ENCODE assay signal across 7 mouse cellular contexts in genomic region chr5:123138230-123138911, GRCm38 (mm10). TPM values are rescaled to one million over a fixed set of nuclear protein-coding genes. Genes with fewer than 3 reads are reported as not detected.
DNase-seq lines count a peak whose midpoint lies in the region; ATAC-seq and TF ChIP-seq lines count a peak whose summit lies in the region.

No protein-coding gene starts in this region.

- peaks cover 11% of the 10 kb centered on the region; the same call in 1 of the 2 replicates for H3K79me2 ChIP-seq in liver, adult 2 months (ENCODE audit: control insufficient read depth, insufficient read depth, low read length)

- H3K4me3 ChIP-seq in bone marrow macrophage, adult 2 months (ENCODE audit: insufficient read depth, low read length) = peak overlapping the region; percentile 73
- H3K4me3 ChIP-seq in hindbrain, embryonic 13.5 days = peak overlapping the region; percentile 76
- H3K4me3 ChIP-seq in liver, adult 2 months (ENCODE audit: insufficient read depth, low read depth, low read length) = peak overlapping the region; percentile 71

- under 1% methylated on average over 34 of the region's 40 CpGs for WGBS in hindbrain, embryonic 13.5 days
- WGBS in liver, adult 2 months = 1% methylated on average over 40 of the region's 40 CpGs

- H3K4me2 ChIP-seq in hindbrain, embryonic 13.5 days = peak overlapping the region; percentile 100

- TF ChIP-seq CTCF in bone marrow macrophage, adult 2 months (IDR thresholded peaks at IDR 0.05; ENCODE audit: low read depth, low read length) = no peak
- no peak for TF ChIP-seq CTCF in liver, adult 2 months (IDR thresholded peaks at IDR 0.05; ENCODE audit: low read depth, low read length)

- H3K4me1 ChIP-seq in bone marrow macrophage, adult 2 months (ENCODE audit: control insufficient read depth, insufficient read depth, low read length) = peaks cover 9% of the 10 kb centered on the region
- H3K4me1 ChIP-seq in hindbrain, embryonic 13.5 days (replicated peaks) = peaks cover 52% of the 10 kb centered on the region
- H3K4me1 ChIP-seq in liver, adult 2 months (ENCODE audit: control insufficient read depth, insufficient read depth, low read length) = peaks cover 21% of the 10 kb centered on the region

- peak; percentile 78 for DNase-seq in MEL-GATA-1-ER (ENCODE audit: extremely low read depth, low read depth)
- DNase-seq in forelimb bud, embryonic 11.5 days (ENCODE audit: low read depth, low spot score) = peak; percentile 76
- DNase-seq in liver, adult 2 months (ENCODE audit: extremely low read depth, low read depth, low spot score) = peak; percentile 83
- DNase-seq in neural tube, embryonic 10.5 days (ENCODE audit: extremely low spot score, low spot score) = peak; percentile 91
- peak; percentile 68 for DNase-seq in thymus, postnatal 4 days

- H3K27ac ChIP-seq in bone marrow macrophage, adult 2 months (ENCODE audit: insufficient read depth, low read depth, low read length) = peak overlapping the region; percentile 99
- H3K27ac ChIP-seq in hindbrain, embryonic 13.5 days = peak overlapping the region; percentile 100
- H3K27ac ChIP-seq in liver, adult 2 months (replicated peaks; ENCODE audit: insufficient read depth, low read depth, low read length) = peak overlapping the region; percentile 98

- no peaks in the 10 kb centered on the region for H3K9me3 ChIP-seq in hindbrain, embryonic 13.5 days

- ATAC-seq in hindbrain, embryonic 13.5 days (ENCODE audit: low FRiP score) = peak; percentile 4; the same call in 1 of the 2 replicates

- no peaks in the 10 kb centered on the region for H3K27me3 ChIP-seq in hindbrain, embryonic 13.5 days
- no peaks in the 10 kb centered on the region for H3K27me3 ChIP-seq in liver, adult 2 months (ENCODE audit: control insufficient read depth, insufficient read depth, low read length)

- H3K9ac ChIP-seq in hindbrain, embryonic 13.5 days = peak overlapping the region; percentile 100
- H3K9ac ChIP-seq in liver, adult 2 months (ENCODE audit: low read depth, low read length) = peak overlapping the region; percentile 87

- TF ChIP-seq POLR2A in bone marrow macrophage, adult 2 months (IDR thresholded peaks at IDR 0.05; ENCODE audit: borderline replicate concordance, low read depth, low read length) = no peak
- peak; percentile 63; the same call in 1 of the 2 replicates for TF ChIP-seq POLR2A in liver, adult 2 months (IDR thresholded peaks at IDR 0.05; ENCODE audit: extremely low read depth, insufficient read depth, low read length)

- H3K36me3 ChIP-seq in hindbrain, embryonic 13.5 days = peaks cover 18% of the 10 kb centered on the region
- H3K36me3 ChIP-seq in liver, adult 2 months (ENCODE audit: control insufficient read depth, insufficient read depth, low read length) = peaks cover 6% of the 10 kb centered on the region; the same call in 1 of the 2 replicates

RNA-seq across cellular contexts. Expression of gene Setd1b, which starts 3.6 kb away (rescaled TPM):
- polyA plus RNA-seq in bone marrow macrophage, adult 2 months (2012; ENCODE audit: insufficient read depth, insufficient read length, missing spikeins) = 27.3 and 28.2 TPM in 2 replicates
- polyA plus RNA-seq in hindbrain, embryonic 13.5 days (2015; fragmentation: Nextera tagmentation; extraction: Ambion mirVana) = 12.9 and 13.1 TPM in 2 replicates
- total RNA-seq in liver, adult 2 months (2014; rRNA removed) = 1.8 and 3.8 TPM in 2 replicates
- polyA plus RNA-seq in liver, adult 2 months (2012; rRNA removed) = 6.0 and 7.2 TPM in 2 replicates

RNA-seq across cellular contexts. Expression of gene Rhof, which starts 5.9 kb away (rescaled TPM):
- polyA plus RNA-seq in bone marrow macrophage, adult 2 months (2012; ENCODE audit: insufficient read depth, insufficient read length, missing spikeins) = 1.8 and 2.7 TPM in 2 replicates
- polyA plus RNA-seq in hindbrain, embryonic 13.5 days (2015; fragmentation: Nextera tagmentation; extraction: Ambion mirVana) = 5.1 and 5.8 TPM in 2 replicates
- total RNA-seq in liver, adult 2 months (2014; rRNA removed) = 0.09 and 0.87 TPM in 2 replicates
- 0.61 and 0.86 TPM in 2 replicates for polyA plus RNA-seq in liver, adult 2 months (2012; rRNA removed)

RNA-seq across cellular contexts. Expression of gene Psmd9, which starts 30.8 kb away (rescaled TPM):
- 31.0 and 31.4 TPM in 2 replicates for polyA plus RNA-seq in bone marrow macrophage, adult 2 months (2012; ENCODE audit: insufficient read depth, insufficient read length, missing spikeins)
- 76.0 and 79.3 TPM in 2 replicates for polyA plus RNA-seq in hindbrain, embryonic 13.5 days (2015; fragmentation: Nextera tagmentation; extraction: Ambion mirVana)
- 29.8 and 39.8 TPM in 2 replicates for total RNA-seq in liver, adult 2 months (2014; rRNA removed)
- 26.4 and 28.5 TPM in 2 replicates for polyA plus RNA-seq in liver, adult 2 months (2012; rRNA removed)

RNA-seq across cellular contexts. Expression of gene Hpd, which starts 44.2 kb away (rescaled TPM):
- not detected in 2 replicates for polyA plus RNA-seq in bone marrow macrophage, adult 2 months (2012; ENCODE audit: insufficient read depth, insufficient read length, missing spikeins)
- polyA plus RNA-seq in hindbrain, embryonic 13.5 days (2015; fragmentation: Nextera tagmentation; extraction: Ambion mirVana) = not detected in 2 replicates
- total RNA-seq in liver, adult 2 months (2014; rRNA removed) = 3,614 and 3,656 TPM in 2 replicates
- polyA plus RNA-seq in liver, adult 2 months (2012; rRNA removed) = 3,813 and 5,374 TPM in 2 replicates

Comparison
In these comparisons a context has a peak if more than half of its experiments do, and no peak if none do; other contexts are left out.
1. Peak in every context shown above with its lines: DNase-seq, ATAC-seq, H3K4me3 ChIP-seq and H3K27ac ChIP-seq.